Mouse (Mus musculus) neural tube, embryonic 11.5 days (tissue): ENCODE results near the gene Mapkapk2. TPM values are rescaled to one million over a fixed set of nuclear protein-coding genes. Genes with fewer than 3 reads are reported as not detected.

Source experiments
- ATAC-seq: fragments of 200-750 bp; cut with Nextera tagmentation; 2 replicates; pipeline ENCODE4 v1.8.0; 2017; ENCODE audit warnings: moderate number of reproducible peaks, mild to moderate bottlenecking, moderate TSS enrichment, moderate library complexity; ENCODE audit not compliant: insufficient read depth, low FRiP score, low TSS enrichment
- DNase-seq: peaks from one replicate; pipeline ENCODE4 v3.0.0-alpha.2; 2015; ENCODE audit warnings: low spot score
- H3K27ac ChIP-seq: fragments of 300-500 bp; sonication (generic); 2 replicates; pipeline ENCODE4 v1.5.1; 2014; ENCODE audit warnings: low read depth, mild to moderate bottlenecking, low read length
- H3K27me3 ChIP-seq: fragments of 300-500 bp; sonication (generic); 2 replicates; pipeline ENCODE4 v1.6.1; 2014; ENCODE audit warnings: mild to moderate bottlenecking, low read length, mixed read lengths; ENCODE audit not compliant: control insufficient read depth, insufficient read depth
- H3K36me3 ChIP-seq: fragments of 300-500 bp; sonication (generic); 2 replicates; pipeline ENCODE4 v1.6.1; 2014; ENCODE audit warnings: mild to moderate bottlenecking, low read length, moderate library complexity, mixed read lengths; ENCODE audit not compliant: control insufficient read depth, insufficient read depth
- H3K4me1 ChIP-seq: fragments of 300-500 bp; sonication (generic); 2 replicates; pipeline ENCODE4 v1.6.1; 2014; ENCODE audit warnings: low read length, mixed read lengths; ENCODE audit not compliant: control insufficient read depth, insufficient read depth
- H3K4me2 ChIP-seq: fragments of 300-500 bp; sonication (generic); 2 replicates; pipeline ENCODE4 v1.6.1; 2014; ENCODE audit warnings: low read depth, mild to moderate bottlenecking, moderate library complexity
- H3K4me3 ChIP-seq: fragments of 300-500 bp; sonication (generic); 2 replicates; pipeline ENCODE4 v1.5.1; 2014; ENCODE audit warnings: low read depth, low read length
- H3K9ac ChIP-seq: fragments of 300-500 bp; sonication (generic); 2 replicates; pipeline ENCODE4 v1.6.1; 2014; ENCODE audit warnings: mild to moderate bottlenecking, low read length
- H3K9me3 ChIP-seq: fragments of 300-500 bp; sonication (generic); 2 replicates; pipeline ENCODE4 v1.6.1; 2016; ENCODE audit warnings: low read length; ENCODE audit not compliant: control insufficient read depth
- WGBS: fragments of 180-500 bp; shearing (Covaris S2); extraction: QIAGEN DNeasy Blood & Tissue Kit; methylation state at CpG from one replicate; pipeline ENCODE4 v1.1.7; 2014; 5-methylcytosine and 5-hydroxymethylcytosine counted together
- polyA plus RNA-seq: library from polyadenylated mRNA; unstranded; fragments of >200 nt; fragmentation: Nextera tagmentation; extraction: Ambion mirVana; gene quantifications from 2 replicates; pipeline ENCODE4 v1.2.1, GENCODE M21; 2014

Gene Mapkapk2
- polyA plus RNA-seq, 1 experiment from 2014 or later: 36.5 TPM

DNA sequence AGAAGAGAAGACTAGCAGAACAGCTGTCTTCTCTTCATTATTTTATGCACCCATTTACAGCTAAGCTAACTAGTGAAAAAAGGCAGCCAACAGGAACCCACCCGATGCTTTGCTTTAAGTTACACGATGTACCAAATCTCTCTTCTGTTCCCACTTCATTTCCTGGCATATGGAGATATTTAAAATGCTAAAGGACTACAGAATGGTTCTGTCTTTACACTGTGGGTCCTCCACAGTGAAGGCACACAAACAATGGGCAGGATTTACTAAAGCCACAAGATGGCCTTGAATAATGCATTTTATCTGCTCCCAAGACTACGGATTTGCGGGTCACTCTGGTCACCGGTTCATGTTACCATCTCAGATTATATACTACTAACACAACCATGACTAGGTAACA lies 39.5 kb upstream of the Mapkapk2 start:
- Histone ChIP-seq H3K9ac (peak overlapping the region; percentile 24; the same call in 1 of the 2 replicates), H3K27ac (no peak overlapping the region), H3K4me1 (peaks cover 4% of the 10 kb centered on the region; the same call in 1 of the 2 replicates), H3K27me3 (no peaks in the 10 kb centered on the region), H3K36me3 (no peaks in the 10 kb centered on the region), H3K4me2 (peak overlapping the region; percentile 73), H3K4me3 (peak overlapping the region; percentile 62), H3K9me3 (no peaks in the 10 kb centered on the region)
- DNase-seq (no peak), ATAC-seq (no peak)
- 22% methylated on average over 5 of the region's 5 CpGs for WGBS

DNA sequence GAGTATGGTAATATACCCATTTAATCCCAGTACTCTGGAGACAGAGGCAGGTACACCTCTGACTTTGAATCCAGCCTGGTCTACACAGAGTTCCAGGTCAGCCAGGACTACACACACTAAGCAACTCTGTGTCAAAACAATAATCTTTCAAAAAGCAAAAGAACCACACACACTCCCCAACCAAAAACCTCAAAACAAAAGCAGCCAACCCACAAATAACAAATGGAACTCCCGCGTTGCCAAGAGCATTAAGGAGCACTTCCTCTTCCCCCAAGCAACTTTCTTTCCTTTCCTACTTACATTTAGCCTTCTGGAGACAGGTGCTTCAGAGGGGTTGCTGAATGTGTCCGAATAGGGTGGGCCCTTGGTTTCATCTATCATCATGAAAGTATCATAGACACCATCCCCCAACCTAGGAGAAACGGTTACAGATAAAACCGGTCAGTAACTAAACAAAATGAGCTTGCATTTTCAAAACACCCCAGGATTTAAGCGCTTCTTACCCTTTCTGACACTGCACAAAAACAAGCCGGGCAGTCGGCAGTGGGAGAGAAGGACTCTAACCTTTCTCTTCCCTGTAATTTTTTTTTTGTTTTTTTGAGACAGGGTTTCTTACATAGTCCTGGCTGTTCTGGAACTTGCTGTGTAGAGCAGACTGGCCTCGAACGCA lies 38.5 kb upstream of the Mapkapk2 start:
- H3K9me3 ChIP-seq: no peaks in the 10 kb centered on the region
- H3K27me3 ChIP-seq: no peaks in the 10 kb centered on the region
- DNase-seq (no peak), ATAC-seq (no peak)
- H3K36me3 ChIP-seq: no peaks in the 10 kb centered on the region
- H3K9ac ChIP-seq: no peak overlapping the region
- H3K4me1 ChIP-seq: peaks cover 4% of the 10 kb centered on the region; the same call in 1 of the 2 replicates
- H3K4me2 ChIP-seq: no peak overlapping the region
- 89% methylated on average over 10 of the region's 10 CpGs for WGBS
- no peak overlapping the region for H3K27ac ChIP-seq
- H3K4me3 ChIP-seq: no peak overlapping the region

DNA sequence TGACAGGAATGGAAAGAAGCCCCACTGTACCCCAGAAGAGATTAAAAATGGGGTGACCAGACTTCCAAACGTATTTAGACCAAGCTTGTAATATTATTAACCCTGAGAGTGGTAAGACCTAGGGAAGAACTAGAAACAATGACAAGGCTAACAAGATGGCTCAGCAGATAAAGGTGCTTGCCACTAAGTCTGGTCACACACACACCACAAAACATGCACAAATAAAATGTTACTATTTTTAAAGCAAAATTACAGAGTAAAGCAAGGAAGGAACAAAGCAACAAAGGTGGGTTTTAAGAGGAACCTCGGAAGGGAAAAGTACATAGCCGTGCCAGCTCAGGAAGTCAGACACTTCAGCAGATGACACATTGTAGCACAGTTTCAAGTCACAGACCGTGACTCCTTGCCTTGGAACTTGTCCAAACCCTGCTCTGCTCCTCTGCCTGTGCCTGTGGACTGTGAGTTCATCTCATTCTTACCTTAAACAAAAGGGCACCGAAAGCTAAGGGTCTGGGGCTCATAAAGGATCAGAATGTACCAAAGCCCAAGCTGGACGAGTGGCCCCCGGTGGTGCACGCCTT lies 37.4 kb upstream of the Mapkapk2 start:
- Histone ChIP-seq H3K9ac (no peak overlapping the region), H3K4me3 (no peak overlapping the region), H3K4me1 (peaks cover 4% of the 10 kb centered on the region; the same call in 1 of the 2 replicates)

DNA sequence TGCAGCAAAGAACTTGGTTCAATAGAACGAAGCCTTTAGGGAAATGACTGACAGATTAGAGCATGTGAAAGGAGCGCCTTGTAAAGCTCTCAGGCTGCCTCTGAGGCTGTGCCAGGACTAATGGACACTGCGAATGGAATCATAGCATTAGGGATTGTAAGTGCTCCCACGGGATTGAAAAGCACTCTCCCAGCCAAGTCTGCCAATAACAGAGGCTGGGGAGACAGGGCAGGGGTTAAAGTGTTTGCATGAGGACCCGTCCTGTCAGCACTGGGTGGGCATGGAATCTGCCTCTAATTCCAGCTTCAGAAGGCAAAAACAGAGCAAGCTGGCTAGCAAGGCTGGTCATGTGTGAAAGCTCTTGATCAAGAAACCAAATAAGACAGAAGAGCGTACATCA lies 36.6 kb upstream of the Mapkapk2 start:
- Histone ChIP-seq H3K9me3 (no peaks in the 10 kb centered on the region), H3K27ac (no peak overlapping the region), H3K27me3 (no peaks in the 10 kb centered on the region), H3K4me3 (no peak overlapping the region), H3K4me1 (peaks cover 4% of the 10 kb centered on the region; the same call in 1 of the 2 replicates), H3K9ac (no peak overlapping the region), H3K36me3 (peaks cover 2% of the 10 kb centered on the region; the same call in 1 of the 2 replicates), H3K4me2 (no peak overlapping the region)
- DNase-seq (no peak), ATAC-seq (no peak)
- 71% methylated on average over 6 of the region's 6 CpGs for WGBS

More for the DNA sequence above, 37.4 kb upstream of the Mapkapk2 start:
- WGBS: 69% methylated on average over 8 of the region's 8 CpGs
- H3K27ac ChIP-seq: no peak overlapping the region
- DNase-seq: no peak
- H3K4me2 ChIP-seq: no peak overlapping the region
- H3K36me3 ChIP-seq: no peaks in the 10 kb centered on the region
- no peaks in the 10 kb centered on the region for H3K27me3 ChIP-seq
- no peak for ATAC-seq
- no peaks in the 10 kb centered on the region for H3K9me3 ChIP-seq

GRCm38 (mm10) chr1:131125987-131126744 lies 28.5 kb upstream of the Mapkapk2 start:
- H3K27me3 ChIP-seq: no peaks in the 10 kb centered on the region
- H3K27ac ChIP-seq: no peak overlapping the region
- no peak for DNase-seq
- no peaks in the 10 kb centered on the region for H3K9me3 ChIP-seq
- H3K36me3 ChIP-seq: peaks cover 9% of the 10 kb centered on the region
- no peak overlapping the region for H3K4me2 ChIP-seq
- H3K9ac ChIP-seq: no peak overlapping the region
- no peak overlapping the region for H3K4me3 ChIP-seq
- WGBS: 78% methylated on average over 11 of the region's 11 CpGs
- ATAC-seq: no peak
- H3K4me1 ChIP-seq: no peaks in the 10 kb centered on the region

- H3K27ac ChIP-seq: no peak overlapping the region
- H3K4me1 ChIP-seq: no peaks in the 10 kb centered on the region
- H3K4me2 ChIP-seq: no peak overlapping the region
- H3K36me3 ChIP-seq: peaks cover 1% of the 10 kb centered on the region
- ATAC-seq (no peak), DNase-seq (no peak)
- H3K4me3 ChIP-seq: no peak overlapping the region
- H3K27me3 ChIP-seq: no peaks in the 10 kb centered on the region
- H3K9me3 ChIP-seq: no peaks in the 10 kb centered on the region
- 64% methylated on average over 10 of the region's 10 CpGs for WGBS
- no peak overlapping the region for H3K9ac ChIP-seq
Observed at GRCm38 (mm10) chr1:131123522-131124265, 26.1 kb upstream of the Mapkapk2 start.

DNA sequence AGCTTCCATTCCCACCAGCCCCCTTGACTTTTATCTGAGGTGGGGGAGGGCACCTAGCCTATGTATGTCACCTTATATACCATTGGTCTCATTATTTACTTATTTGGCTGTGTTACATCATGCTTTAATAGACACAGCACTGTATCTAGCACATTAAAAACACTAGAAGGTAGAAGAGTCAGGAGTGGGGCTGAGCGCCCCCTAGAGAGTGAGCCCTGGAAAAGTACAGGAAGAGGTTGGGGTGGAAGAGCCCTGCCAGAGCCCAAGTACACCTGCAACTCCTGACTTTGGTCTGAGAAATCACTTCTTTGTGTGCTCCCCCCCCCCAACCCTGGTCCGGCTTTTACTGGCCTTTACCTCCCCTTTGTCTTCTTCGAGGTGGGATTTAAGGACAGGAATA lies 24.4 kb upstream of the Mapkapk2 start:
- Histone ChIP-seq H3K4me2 (no peak overlapping the region), H3K27me3 (no peaks in the 10 kb centered on the region), H3K4me1 (no peaks in the 10 kb centered on the region), H3K9ac (no peak overlapping the region), H3K9me3 (no peaks in the 10 kb centered on the region), H3K27ac (no peak overlapping the region), H3K4me3 (no peak overlapping the region), H3K36me3 (no peaks in the 10 kb centered on the region)
- WGBS: 53% methylated on average over 3 of the region's 3 CpGs
- no peak for ATAC-seq
- no peak for DNase-seq

- no peak for DNase-seq
- Histone ChIP-seq H3K27ac (no peak overlapping the region), H3K36me3 (no peaks in the 10 kb centered on the region), H3K4me1 (no peaks in the 10 kb centered on the region), H3K4me2 (no peak overlapping the region), H3K9me3 (no peaks in the 10 kb centered on the region), H3K4me3 (no peak overlapping the region), H3K9ac (no peak overlapping the region), H3K27me3 (no peaks in the 10 kb centered on the region)
- 68% methylated on average over 2 of the region's 2 CpGs for WGBS
- no peak for ATAC-seq
Observed at GRCm38 (mm10) chr1:131119026-131119425, 21.4 kb upstream of the Mapkapk2 start.
